Mouse (Mus musculus): ENCODE results near the gene Ncoa7.

Ncoa7 gene

DNA sequence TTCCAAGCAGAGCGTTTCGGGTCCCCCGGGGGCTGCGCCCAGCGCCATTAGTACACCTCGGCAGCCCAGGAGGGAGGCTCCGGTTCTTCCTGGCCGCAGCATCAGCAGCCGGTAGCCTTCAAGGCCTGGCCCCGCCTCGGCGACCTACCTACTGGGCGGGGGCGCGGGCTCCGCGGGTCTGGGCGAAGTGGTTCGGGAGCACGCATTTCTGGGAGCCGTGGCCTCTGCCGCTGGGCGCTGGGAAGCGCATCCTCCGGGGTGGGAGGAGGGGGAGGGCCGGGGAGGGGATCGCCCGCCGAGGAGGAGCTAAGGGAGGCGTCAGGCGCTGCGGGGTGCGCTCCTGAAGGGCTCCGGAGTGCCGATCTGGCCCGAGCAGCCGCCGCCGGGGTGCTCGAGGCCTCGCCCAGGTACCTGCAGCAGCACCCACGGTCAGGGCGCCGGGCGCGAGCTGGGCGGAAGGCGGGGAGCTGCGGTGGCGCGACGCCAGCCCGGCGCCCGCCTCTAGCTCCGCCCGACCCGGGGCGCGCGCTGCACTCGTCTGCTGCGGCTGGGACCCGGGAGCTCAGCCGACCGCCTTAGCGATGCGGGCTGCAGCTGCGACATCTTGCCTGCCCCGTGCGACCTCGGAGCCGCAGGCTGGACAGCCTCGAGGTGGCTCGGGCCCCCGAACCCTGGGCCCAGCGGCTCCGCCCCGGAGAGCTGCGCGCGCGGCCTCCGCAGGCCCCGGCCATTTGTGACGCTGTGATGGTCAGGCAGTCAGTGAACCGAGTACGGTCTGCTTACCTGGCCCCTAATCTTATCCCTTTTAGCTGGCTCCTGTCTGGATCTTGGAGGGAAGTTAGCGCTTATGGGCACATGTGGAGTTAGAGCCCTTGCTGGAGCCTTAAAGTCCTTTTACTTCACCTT lies at the start of gene Ncoa7:
Ncoa7 (minus strand) TSS at position 646 of the 906 bp plus-strand sequence.
- peak; percentile 85 to 87 for DNase-seq

DNA sequence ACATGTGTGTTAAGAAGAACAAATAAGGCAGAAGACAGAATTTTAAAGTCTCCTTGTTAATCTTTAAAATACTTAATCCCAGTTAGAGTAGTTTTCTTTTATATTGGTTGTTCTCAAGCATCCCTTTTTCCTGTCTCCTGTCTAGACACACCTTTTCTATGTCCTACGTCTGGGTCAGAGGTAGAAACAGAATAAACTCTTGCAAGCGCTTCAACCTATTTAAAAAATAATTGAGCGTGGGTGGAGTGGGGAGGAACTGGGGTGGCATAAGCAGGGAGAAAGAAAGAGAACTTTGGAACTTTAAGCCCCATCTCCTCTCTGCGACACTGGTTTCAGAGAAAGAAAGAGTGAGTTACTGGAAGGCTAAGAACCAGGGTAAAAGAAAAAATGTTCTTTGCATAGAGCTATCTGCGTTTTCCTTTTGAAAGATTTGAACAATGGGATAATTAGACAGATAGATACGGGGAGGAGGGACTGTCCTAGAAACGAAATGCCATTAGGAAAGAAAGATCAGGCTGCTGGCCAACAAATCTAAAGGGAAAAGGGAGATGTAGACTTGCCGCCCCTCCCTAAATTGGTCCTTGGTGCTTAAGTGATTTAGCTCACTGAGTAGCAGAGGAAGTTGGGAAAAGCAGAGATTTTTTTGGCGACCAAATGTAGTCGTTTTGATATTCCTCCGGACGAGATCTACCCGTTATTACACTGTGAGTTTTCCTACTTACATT lies 42.1 kb upstream of the Ncoa7 start:
- DNase-seq: no peak

DNA sequence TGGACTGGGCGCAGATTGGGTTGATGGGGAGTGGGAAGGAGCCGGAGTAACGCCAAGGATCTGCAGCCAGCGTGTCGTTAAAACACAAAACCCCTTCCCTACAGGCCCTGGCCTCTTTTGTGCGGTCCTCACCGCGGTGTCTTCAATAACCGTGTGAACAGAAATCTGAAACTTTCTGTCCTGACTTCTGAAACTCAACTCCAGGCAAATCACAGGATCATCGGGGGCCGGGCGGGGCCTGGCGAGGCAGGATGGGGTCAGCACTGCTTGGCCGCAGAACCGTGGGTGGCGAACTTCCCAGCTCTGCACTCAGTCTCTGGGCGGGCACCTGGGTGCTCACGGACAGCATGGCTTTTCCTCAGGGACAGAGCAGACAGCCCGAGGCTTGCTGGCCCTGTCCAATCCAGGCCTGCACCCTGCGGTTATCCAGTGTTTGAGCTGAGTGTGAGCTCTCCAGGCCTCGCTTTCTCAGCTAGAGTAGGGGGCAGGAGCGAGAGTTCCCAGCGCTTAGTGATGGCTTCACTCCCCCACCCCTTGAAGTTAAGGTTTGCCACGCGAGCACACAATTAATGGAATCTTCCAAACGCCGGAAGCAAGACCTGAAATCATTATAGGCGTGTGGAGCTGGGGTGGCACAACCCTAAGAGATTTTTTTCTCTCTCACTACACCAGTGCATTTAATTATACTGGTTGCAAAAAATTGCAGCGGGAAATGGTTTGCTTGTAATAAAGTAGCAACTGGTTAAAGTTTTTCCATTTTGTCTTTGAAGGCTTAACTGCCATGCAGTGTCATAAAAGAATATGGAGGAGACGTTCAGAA lies 41.3 kb upstream of the Ncoa7 start:
- DNase-seq: peak in 1 of 2 experiments; percentile 3

DNA sequence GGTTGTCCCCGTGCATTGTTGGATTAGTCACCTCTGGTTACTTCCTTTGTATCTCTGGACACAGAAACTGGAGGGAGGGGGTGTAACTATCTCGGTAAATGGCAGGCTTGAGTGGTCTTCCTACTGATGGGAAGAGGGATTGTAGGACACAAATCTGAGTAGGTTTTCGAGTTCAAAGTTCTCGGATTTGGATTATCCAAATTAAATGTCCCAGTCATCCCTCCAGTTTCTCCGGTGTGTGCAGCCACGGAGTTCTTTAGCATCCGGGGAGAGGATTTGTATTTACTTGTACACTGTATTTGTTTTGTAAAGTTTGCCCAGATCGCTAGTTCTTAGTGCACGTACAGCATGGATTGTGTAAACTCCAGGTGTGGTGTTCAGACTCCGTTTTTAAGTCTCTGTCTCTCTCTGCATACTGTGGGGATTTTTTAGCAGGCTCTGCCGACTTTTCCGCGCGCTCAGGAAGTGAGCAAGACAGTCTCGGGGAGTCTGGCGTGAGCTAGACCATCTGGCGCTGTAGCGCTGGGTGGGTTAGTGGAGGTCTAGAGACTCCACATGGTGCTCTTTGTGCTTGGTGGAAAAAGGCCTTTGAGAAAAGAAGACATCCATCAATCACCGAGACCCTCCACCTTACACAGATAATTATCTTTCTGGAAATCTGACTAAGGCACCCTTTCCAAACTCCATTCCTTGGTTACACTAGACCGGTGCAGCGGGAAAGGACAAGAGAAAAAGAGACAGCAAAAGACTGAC lies 40.5 kb upstream of the Ncoa7 start:
- DNase-seq: peak in 1 of 2 experiments; percentile 11

DNA sequence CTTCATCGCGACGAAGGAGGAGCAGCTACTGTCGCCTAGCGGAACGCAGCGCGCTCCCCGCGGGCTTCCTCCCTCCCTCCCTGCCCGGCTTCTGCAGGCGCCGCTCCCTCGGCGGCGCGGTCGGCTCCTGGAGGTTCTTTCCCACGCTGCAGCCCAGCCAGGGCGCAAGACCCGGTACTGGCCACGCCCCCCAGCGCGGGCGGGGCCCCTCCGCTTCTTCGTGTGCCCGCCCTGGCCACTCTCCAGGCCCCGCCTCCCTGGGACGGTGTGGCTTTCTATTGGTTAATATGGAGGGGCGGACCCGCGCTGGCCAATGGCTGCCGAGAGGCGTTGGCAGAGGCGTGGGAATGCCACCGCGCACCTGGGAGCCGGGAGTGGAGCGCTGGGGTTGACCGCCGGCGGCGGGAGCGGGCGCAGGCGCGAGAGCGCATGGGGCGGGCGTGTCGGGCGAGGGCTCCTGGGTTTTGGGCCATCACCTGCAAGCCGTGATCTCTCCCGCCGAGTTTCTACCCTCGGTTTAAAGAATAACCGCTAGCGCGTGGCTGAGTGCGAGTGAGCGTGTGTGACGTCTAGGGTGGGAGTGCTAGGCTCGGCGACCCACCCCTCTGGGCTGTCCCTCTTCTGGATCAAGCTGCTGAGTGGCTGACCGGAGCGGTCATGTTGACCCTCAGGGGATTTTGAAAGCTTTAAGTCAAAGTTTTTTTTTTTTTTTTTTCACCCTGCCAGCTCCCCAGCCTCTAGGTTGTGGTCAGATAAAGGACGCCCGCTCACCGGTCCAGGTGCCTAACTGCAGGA lies 39.7 kb upstream of the Ncoa7 start, which contains the start of gene Hey2:
Hey2 (minus strand) TSS at position 159 of the 795 bp plus-strand sequence.
- DNase-seq: peak; percentile 98 to 99

DNA sequence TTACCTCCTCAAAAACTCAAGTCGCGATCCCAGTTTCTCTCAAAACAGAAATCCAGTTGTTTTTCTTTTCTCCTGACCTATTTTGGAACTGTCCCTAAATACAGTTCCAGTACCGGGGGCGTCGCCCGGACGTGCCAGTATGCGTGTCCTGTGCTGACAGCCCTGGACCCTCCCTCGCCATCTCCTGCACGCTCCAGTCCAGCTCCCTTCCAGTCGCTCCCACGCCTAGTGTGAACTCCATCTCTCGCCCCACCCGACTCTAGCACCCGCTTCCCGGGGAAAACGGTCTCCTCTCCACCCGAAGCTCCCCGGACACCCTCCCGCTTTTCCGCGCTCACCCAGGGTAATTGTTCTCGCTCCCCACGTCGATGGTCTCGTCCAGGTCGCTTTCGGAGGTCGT lies 39.1 kb upstream of the Ncoa7 start:
- DNase-seq: no peak

DNA sequence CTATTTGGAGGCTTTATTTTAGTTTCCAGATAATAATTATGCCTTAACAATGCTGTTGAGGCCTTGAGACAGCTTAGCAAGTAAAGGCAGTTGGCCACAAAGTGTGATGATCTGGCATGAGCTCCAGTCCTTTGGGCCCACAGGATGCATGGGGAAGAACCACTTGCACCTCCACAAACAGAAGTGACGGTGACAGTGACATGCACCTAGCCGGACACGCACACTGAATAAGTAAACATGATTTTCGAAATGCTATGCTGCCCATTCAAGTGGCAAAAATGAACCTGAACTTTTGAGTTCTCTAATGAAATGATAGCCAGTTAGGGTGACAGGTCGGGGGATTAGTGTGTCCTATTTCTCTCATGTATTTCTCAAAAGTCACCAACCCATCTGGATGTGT lies 37.7 kb upstream of the Ncoa7 start:
- DNase-seq: no peak

DNA sequence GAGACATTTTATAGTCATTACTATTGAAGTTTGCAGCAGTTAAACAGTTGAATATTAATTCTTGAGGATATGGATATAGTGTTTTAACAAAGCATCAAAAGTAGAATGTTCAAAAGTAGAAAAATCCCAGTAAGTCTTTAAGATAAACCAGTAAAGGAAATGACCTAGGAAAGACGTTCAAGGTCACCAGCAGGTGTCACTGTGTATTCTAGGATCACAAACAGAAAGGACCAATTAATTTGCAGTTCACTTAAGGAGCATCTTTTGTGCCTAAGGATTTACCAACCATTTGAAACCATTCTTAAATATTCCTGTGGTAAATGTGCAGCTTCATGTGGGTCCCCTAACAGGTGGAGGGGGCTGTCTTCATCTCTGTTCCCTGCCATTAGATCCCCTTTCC lies 35.1 kb upstream of the Ncoa7 start:
- peak in 1 of 2 experiments; percentile 12 for DNase-seq

DNA sequence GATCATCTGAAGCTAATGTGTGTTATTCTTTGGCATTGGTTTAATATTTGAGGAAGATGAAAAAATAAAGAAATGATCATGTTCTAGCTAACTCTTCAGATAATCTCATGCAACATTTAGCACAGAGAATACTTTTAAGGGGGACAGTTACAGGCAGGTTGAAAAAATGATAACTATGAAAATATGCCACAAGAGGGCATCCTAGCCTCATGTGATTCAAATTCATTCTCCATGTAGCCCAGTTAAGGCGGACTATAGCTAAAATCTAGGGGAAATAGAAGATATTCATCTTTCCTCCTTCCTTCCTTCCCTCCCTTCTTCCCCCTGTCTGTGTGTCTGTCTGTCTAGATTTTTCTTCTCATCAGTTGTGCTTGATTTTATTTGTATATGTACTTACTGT lies 21.9 kb upstream of the Ncoa7 start:
- DNase-seq: peak in 1 of 2 experiments; percentile 35

DNA sequence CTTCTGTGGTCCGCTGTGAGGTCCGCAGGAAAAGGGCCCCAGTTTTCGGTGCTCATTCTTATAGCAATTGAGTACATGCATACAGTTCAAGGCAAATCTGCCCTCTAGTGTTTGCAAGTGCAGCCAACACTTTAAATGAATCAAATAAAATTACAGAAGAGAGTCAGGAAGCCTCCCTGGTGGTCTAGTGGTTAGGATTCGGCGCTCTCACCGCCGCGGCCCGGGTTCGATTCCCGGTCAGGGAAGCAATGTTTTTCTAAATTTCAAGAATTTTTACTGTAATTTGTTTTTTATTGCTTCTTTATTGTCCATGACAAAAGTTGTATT lies 7.8 kb upstream of the Ncoa7 start:
- peak; percentile 79 to 85 for DNase-seq

DNA sequence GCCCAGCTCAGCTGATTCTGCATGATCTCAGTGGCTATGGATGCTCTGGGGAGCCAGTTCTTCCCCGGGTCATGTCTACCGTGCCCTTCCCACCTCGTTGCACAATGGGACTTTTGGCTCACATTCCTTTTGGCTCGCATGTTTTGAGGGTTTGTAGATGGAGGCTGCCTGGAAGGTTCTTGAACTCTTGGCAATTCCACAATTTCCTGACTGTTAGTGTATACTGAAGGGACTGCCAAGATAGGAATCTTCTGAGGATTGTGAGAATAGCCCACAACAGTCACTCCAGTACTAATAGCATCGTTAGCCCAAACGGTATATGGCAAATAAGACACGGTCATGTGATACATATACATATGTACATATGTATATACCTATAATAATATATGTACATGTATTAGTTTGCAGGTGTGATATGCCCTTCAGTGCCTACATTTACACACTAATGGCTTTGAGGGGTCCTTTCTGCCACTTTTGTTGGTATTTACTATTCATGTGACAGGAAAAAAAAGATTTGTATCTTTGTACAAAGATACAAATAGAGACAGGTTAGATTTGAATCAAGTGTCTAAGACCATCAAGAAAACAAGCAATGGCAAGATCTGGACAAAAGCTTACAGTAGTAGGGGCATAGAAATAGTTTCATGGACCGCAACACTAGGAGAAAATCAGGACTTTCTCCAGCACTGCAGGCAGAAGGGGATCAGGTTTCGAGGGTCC lies 7.3 kb upstream of the Ncoa7 start:
- peak; percentile 29 to 50 for DNase-seq

DNA sequence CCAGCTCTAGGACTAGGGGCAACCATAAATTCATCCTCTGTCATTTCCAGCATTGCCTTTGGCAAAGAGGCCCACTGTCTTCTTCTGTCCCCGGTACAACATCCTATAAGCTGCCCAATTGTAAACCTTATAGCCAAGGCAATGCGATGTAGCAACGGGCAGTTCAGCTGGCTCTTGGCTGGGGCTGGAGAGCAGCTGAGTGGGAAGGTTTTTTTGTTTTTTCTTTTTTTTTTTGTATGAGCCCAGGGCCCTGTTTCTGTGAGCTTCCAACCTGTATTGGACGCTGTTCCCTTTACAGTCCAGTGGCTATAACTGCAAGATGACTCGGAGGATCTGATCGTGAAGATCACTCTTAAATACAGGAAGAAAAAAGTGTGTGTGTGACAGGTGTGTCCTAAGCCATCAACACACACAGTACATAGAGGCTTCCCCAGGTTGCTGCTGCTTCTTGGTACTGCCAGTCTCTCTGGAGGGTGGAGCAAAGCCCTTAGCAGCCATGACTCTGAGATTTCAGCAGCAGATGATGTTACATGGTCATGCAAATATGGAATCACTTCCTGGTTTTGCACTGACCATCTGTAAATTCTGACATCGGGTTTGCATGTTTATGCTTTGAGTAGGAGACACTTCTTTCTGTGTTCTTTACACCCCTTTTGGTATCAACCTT lies 594 bp upstream of the Ncoa7 start:
- no peak for DNase-seq

DNA sequence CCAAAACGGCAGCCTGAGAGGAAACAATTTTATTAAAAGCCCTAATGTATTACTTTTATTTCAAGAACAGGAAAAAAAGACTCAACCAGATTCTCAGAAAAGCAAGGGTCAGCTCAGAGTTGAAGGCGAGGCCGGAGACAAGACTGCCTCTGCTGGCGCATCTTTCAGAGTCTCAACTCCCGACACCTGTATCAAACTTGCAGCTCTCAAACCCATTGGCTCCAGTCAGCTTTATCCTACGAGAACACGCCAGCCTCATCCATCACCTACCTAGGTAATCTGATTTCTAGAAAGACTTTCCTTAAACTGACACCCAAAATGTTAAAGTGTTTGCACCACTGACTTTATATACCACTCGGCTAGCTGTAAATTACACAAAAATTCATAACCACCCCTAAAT lies 1.1 kb downstream of the Ncoa7 start:
- DNase-seq: no peak

DNA sequence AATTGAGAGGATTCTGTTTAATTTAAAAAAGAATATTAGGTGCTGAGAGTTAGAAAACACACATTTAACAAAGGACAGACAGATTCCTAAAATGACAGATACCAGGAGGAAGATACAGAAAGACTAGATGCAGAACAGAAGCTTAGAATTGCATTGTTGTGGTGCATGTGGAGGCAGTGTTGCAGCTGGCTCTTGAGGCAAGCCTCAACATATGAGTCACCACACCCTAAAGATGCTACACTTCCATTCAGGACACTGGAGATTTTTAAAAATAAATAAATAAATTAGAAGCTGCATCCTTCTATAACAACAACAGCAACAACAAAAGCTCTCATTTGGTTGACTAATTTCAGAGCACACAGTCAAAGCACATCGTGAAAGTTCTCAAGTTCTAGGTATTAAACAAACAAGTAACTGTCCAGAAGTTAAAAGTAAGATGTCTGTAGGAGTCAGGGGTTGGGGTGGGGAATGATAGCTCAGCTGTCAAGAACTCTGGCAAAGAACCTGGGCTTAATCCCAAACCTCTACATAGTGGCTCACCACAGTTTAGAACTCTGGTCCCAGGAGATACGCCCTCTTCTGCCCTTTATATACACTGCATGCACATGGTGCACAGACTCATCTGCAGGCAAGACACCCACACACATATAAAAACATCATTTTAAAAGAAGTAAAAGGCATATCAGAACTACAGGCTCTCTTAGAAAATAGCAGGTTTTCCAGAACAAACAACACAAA lies 3.2 kb downstream of the Ncoa7 start:
- no peak for DNase-seq

DNA sequence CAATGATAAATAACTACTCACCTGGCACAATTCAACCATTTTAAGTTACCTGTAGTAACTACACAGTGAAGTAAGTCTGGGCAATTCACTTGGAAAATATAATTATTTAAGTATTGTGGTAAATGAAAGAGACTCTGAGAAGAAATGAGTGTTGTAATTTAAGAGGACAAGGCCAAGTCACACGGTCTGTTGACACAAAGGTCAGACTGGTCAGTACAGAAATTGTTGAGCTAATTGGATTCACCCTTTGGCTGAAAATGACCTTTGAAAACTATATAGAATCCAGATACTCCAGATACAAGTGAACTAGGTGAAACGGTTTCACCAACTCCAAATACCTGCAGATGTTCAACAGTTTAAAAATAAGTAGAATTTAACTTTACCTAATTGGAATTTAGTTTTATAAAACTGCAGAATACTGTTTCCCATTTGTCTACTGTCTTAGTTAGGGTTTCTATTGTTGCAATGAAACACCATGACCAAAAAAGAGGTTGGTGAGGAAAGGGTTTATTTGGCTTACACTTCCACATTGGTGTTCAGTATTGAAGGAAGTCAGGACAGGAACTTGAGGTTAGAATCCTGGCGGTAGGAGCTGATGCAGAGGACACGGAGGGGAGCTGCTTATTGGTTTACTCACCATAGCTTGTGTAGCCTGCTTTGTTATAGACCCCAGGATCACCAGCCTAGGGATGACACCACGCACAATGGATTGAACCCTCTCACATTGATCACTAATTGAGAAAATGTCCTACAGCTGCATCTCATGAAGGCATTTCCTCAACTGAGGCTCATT lies 6.5 kb downstream of the Ncoa7 start:
- no peak for DNase-seq

DNA sequence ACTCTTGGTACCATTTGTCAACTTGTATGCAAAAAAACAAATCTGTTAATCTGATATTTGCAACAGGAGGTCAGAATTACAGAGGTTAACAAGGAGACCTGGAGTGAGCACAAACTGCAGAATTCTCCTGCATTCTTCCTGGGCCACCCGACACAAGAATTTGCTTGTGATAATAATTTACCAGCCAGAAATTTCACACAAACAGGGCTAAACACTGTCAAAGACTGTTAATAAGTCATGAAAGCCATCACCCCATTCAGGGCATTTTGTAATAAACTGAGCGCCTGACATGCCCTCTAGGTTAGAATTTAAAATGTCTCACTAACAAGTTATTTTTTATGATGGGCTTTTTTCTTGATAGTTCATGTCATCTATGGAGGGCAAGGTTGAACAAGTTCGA lies 12.1 kb downstream of the Ncoa7 start:
- DNase-seq: peak; percentile 69 to 88

DNA sequence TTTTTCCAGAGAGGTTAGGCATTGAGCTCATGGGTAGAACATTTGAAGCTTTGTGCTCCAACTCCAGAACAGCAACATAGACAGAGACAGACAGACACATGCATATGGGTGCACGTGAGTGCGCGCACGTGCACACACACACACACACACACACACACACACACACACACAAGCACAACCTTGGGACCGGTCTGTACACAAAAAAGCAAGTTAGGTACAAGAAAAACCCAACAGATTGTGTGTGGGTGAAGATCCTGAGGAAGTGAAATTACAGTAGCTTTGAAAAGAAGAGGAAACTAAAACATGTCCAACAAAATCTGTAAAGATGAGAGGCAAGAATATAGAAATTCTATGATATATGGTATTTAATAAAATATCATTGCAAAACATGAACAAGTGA lies 13.6 kb downstream of the Ncoa7 start:
- no peak for DNase-seq

DNA sequence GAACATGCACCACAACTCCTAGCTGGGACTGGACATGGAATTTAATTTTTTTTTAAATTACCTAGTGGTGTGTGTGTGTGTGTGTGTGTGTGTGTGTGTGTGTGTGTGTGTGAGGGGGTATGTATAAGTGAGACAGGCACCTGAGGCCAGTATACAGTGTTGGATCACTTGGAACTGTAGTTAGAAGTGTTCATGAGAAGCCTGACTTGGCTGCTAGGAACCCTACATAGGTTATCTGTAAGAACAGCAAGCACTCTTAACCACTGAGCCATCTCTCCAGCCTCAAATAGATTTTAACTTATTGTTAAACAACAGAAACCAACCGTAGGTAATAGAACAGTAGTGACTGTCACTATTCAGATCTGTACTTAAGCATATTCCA lies 14.8 kb downstream of the Ncoa7 start:
- no peak for DNase-seq
